Mouse (Mus musculus) bone marrow macrophage, adult 2 months (primary cell): ENCODE measurements around the gene Gm4707.

Experiments used
- CTCF ChIP-seq: IDR thresholded peaks from 2 replicates; pipeline ENCODE4 v1.5.1; 2012; ENCODE audit warnings: low read depth, mild to moderate bottlenecking, low read length, moderate library complexity
- POLR2A ChIP-seq: IDR thresholded peaks from 2 replicates; pipeline ENCODE4 v1.6.1; 2012; ENCODE audit warnings: mild to moderate bottlenecking, low read depth, low read length, borderline replicate concordance

GRCm38 (mm10) chr17:71474128-71474527 is 14.4 kb upstream of the Gm4707 start:
- TF ChIP-seq CTCF: no peak
- TF ChIP-seq POLR2A: no peak
